Mouse (Mus musculus) heart, postnatal 10 days (tissue): ENCODE results near the gene Rnf222. TPM values are rescaled to one million over a fixed set of nuclear protein-coding genes. Genes with fewer than 3 reads are reported as not detected.
A peak's percentile ranks its signal among the peaks of the same experiment; 100 is the strongest.

ENCODE experiments used
- DNase-seq, 2 experiments: peaks; one replicate each; pipeline ENCODE4 v3.0.0; 2021
- intact Hi-C: fragments of 180-260 bp; cut with DNase I; formaldehyde crosslinking; loops from one replicate; pipeline ENCODE4 v1.15.1; 2025
- total RNA-seq, 2 experiments: library from RNA; stranded (reverse); gene quantifications; 2 replicates each; pipeline ENCODE4 v1.2.3; 2021

Rnf222 gene
- total RNA-seq, result under 1 TPM; 0.10 to 0.17 TPM

DNA sequence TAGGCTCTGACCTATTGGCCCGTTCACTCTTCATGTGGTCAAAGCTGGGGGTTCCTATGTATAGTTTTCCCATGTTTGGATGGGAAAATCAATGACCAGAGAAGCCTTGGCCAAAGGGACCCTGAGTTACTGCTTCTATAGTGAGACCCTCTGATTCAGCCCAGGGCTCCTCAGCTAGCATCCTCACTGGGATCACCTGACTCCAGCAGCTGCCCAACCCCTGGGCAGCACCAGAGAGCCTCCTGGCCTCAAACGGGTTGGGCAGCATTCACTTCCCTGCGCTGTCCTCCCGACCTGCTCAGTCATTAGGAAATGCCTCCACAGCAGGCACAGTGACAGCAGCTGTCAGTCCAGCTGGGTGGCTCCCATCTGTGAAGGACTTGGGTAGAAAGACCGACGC is at the start of gene Rnf222:
TSS of gene Rnf222 (plus strand) at position 301 of the 400 bp plus-strand sequence.
- intact Hi-C loops, result no loop called here
- no peak for DNase-seq

- intact Hi-C loops, result loop anchor here (5.0 kb wide), 1 partner anchor 33 kb away; the partner anchor contains the start of gene Ndel1
- no peak for DNase-seq
Measured at GRCm38 (mm10) chr11:68839606-68840005, 48.7 kb upstream of the Rnf222 start.

- DNase-seq, result no peak
- intact Hi-C loops, result no loop called here
Measured at GRCm38 (mm10) chr11:68850862-68851261, 37.5 kb upstream of the Rnf222 start.

GRCm38 (mm10) chr11:68851644-68852485 is 36.5 kb upstream of the Rnf222 start:
- intact Hi-C loops, result loop anchor here (2.0 kb wide), 1 partner anchor 21 kb away; no protein-coding TSS in a partner anchor
- DNase-seq, result no peak

GRCm38 (mm10) chr11:68852486-68852901 is 35.9 kb upstream of the Rnf222 start:
- intact Hi-C loops, result loop anchor here (2.0 kb wide), 1 partner anchor 20 kb away; no protein-coding TSS in a partner anchor
- peak; percentile 81 to 84 for DNase-seq

GRCm38 (mm10) chr11:68852932-68853409 is 35.4 kb upstream of the Rnf222 start:
- intact Hi-C loops, result loop anchor here (2.0 kb wide), 1 partner anchor 20 kb away; no protein-coding TSS in a partner anchor
- peak; percentile 100 for DNase-seq

- DNase-seq, result peak; percentile 58 to 62
- intact Hi-C loops, result loop anchor here (1.0 to 2.0 kb wide), 2 partner anchors 10 to 19 kb away; no protein-coding TSS in a partner anchor
Measured at GRCm38 (mm10) chr11:68853611-68854401, 34.5 kb upstream of the Rnf222 start.

- intact Hi-C loops, result loop anchor here (1.0 kb wide), 1 partner anchor 10 kb away; no protein-coding TSS in a partner anchor
Measured at GRCm38 (mm10) chr11:68854621-68855020, 33.7 kb upstream of the Rnf222 start.

DNA sequence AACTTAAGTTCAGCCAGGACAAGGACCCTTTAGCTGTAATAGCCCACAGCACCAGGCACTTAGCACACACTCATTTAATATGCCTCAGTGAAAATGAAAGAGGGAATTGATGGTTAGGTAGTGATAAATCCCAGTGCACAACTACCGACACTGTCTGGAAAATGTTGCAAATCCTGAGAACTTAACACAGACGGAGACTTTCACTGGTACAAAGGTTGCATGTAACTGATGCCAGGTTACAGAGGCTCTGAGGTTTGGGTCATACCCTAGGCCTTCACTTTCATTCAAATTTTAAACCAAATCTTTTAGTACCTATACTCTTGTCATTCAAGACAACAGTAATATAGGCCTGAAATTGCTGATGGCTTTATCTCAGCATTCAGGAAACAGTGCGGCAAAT is 31.0 kb upstream of the Rnf222 start:
- DNase-seq, result no peak
- intact Hi-C loops, result no loop called here

More at GRCm38 (mm10) chr11:68854621-68855020, 33.7 kb upstream of the Rnf222 start:
- no peak for DNase-seq

- intact Hi-C loops, result no loop called here
- DNase-seq, result no peak
Measured at GRCm38 (mm10) chr11:68859943-68860593, 28.3 kb upstream of the Rnf222 start.

GRCm38 (mm10) chr11:68862260-68862659 is 26.1 kb upstream of the Rnf222 start:
- no peak for DNase-seq
- intact Hi-C loops, result no loop called here

- intact Hi-C loops, result loop anchor here (1.0 kb wide), 1 partner anchor 9 kb away; no protein-coding TSS in a partner anchor
- peak; percentile 18 to 30 for DNase-seq
Measured at GRCm38 (mm10) chr11:68863631-68864091, 24.7 kb upstream of the Rnf222 start.

GRCm38 (mm10) chr11:68864544-68865189 is 23.7 kb upstream of the Rnf222 start:
- intact Hi-C loops, result loop anchor here (1.0 kb wide), 1 partner anchor 10 kb away; no protein-coding TSS in a partner anchor
- peak; percentile 90 to 91 for DNase-seq

DNA sequence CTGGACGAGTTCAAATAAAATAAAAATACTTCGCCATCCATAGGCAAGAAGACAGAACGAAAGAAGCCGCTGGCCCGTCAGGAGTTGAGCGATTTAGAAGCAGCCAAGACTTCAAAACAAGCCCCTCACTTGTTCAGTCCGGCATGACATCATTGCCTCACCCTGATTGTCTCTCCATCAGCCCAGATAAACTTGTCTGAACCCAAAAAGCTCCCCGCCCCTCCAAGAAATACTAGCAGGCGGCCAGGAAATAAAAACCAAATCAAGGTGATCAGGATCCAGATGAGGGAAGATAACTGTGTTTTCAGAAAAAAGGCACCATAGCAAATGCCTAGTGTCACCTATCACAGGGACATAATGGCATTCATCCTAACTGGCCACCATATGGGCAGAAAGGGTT is 17.1 kb upstream of the Rnf222 start:
- intact Hi-C loops, result loop anchor here (5.0 to 10.0 kb wide), 3 partner anchors 34 to 384 kb away; no protein-coding TSS in a partner anchor
- DNase-seq, result no peak

DNA sequence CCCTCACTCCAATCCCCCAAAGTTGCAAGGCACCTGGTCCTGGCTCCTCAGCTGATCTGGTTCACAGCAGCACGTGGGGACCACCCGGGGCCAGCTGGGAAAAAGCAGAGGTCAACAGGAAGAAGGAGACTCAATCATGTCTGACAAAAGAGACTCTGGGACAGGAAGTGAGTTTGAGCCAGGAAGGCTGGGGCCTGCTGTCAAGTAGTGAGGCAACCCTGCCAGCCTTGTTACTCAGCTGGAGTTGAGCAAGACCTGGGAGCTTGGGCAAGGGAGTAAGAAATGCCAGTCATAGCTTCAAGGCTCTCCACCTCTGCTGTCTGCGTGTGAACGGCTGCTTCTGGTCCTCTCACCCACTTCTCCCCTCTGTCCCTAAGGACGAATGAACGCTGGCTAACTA is 16.6 kb upstream of the Rnf222 start, which contains the start of gene Ndel1:
TSS of gene Ndel1 (minus strand) at position 111 of the 400 bp plus-strand sequence.
- intact Hi-C loops, result loop anchor here (2.0 to 10.0 kb wide), 4 partner anchors 19 to 384 kb away; no protein-coding TSS in a partner anchor
- DNase-seq, result peak; percentile 56 to 58

- DNase-seq, result peak; percentile 75 to 85
- intact Hi-C loops, result loop anchor here (1.0 to 10.0 kb wide), 5 partner anchors 38 to 388 kb away; no protein-coding TSS in a partner anchor
Measured at GRCm38 (mm10) chr11:68874841-68875240, 13.5 kb upstream of the Rnf222 start.

DNA sequence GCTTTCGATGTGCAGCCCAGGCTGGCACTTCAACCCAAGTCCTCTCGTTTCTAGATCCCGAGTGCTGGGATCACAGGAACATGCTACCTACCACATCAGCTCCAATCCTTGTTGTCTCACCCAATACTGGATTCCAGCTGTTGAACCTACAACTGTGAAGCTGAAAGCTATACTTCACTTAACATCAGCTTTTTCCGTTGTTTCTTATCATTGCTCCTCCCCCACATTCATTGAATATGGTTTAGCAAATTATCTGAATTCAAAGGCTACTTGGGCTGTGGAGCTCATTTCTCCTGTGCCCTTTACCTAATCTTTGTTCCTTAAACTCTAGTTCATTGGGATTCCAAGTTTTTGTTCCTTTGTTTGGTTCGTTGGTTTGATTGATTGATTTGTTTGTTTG is 9.5 kb upstream of the Rnf222 start:
- DNase-seq, result no peak
- intact Hi-C loops, result loop anchor here (5.0 to 10.0 kb wide), 2 partner anchors 314 to 337 kb away; no protein-coding TSS in a partner anchor

GRCm38 (mm10) chr11:68882107-68882506 is 6.2 kb upstream of the Rnf222 start:
- intact Hi-C loops, result no loop called here
- DNase-seq, result no peak

DNA sequence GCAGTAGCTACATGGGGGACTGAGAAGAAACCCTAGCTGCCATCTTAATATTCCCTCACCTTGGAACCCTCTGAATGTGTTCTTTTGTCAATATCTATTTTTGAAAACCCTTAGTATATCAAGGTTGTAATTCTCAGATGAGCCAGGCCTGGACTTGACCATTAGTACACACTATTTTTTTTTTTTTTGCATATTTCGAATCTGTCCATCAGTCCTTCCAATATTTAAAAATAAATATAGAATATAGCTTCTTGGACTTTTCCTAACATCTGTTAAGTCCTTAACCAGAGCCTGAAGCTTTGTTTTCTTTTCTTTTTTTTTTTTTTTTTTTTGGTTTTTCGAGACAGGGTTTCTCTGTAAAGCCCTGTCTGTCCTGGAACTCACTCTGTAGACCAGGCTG is 4.5 kb upstream of the Rnf222 start:
- intact Hi-C loops, result no loop called here
- no peak for DNase-seq
